ENCODE assay signal across 17 mouse cellular contexts in genomic region chr2:145591881-145592280, GRCm38 (mm10).
"Had no signal": no experiment of that assay in that cellular context is flagged by ENCODE, and none has a peak within 500 bp of the region (broad histone marks: within the 10 kb centered on the region; RNA-seq: fewer than 3 reads in every experiment).

No protein-coding gene starts in this region.

- DNase-seq: lung, embryonic 14.5 days; lung, postnatal 10 days; lung, postnatal 4 days; midbrain, embryonic 14.5 days; retina, postnatal 1 day; right cerebral cortex, adult 18-20 months; right cerebral cortex, postnatal 25 days; right cerebral cortex, postnatal 4 days; spleen, adult 18-20 months; thymus, adult 18-20 months; thymus, postnatal 14 days; thymus, postnatal 36 days had no signal

- H3K27ac ChIP-seq: midbrain, embryonic 10.5 days; midbrain, embryonic 12.5 days; neural tube, embryonic 13.5 days; neural tube, embryonic 15.5 days had no signal

- H3K4me1 ChIP-seq: midbrain, embryonic 10.5 days; midbrain, embryonic 12.5 days; neural tube, embryonic 13.5 days had no signal

- H3K27me3 ChIP-seq: midbrain, embryonic 12.5 days; neural tube, embryonic 13.5 days; neural tube, embryonic 15.5 days had no signal

- H3K36me3 ChIP-seq: midbrain, embryonic 10.5 days; midbrain, embryonic 12.5 days; neural tube, embryonic 13.5 days; neural tube, embryonic 15.5 days had no signal

- H3K4me3 ChIP-seq: midbrain, embryonic 10.5 days; midbrain, embryonic 12.5 days; myocyte; neural tube, embryonic 13.5 days; neural tube, embryonic 15.5 days had no signal
